Mouse (Mus musculus) cerebellum, adult 9-10 months (tissue): Measurements from ENCODE around the gene Slc16a8.

Experiments used
- DNase-seq: peaks from one replicate; pipeline ENCODE4 v3.0.0; 2022

Gene Slc16a8

DNA sequence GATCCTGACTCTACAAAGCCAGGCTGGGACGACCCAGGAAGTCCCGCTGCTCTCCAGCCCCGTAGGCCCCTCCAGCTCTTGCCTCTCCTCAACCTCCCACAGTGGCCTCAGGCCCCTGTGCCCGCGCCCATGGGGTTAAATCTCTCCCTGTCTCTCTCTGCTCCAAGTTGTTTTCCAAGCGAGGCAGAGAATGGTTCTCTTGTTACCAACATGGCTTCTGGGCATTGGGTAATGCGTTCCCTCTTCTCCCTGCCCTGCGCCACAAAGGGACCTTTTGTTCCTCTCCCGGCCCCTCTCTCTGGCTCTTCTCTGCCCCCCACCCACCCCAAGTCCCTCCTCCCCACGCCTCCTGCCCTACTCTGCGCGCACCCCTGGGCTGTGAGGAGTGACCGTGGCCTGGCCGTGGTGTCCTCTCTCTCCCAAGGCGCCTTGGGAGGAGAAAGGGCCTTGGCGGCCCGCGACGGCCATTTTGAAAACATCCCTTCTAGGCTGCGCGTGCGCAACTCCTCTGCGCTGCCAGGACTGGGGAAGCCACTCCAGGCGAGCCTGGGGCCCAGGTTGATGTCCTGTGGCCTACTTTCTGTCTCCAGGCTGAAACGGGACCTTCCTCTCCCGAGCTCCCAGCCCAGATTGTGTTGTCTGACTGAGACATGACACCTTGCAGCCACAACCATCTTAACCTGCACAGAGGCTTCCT lies 41.7 kb downstream of the Slc16a8 start:
- no peak for DNase-seq

DNA sequence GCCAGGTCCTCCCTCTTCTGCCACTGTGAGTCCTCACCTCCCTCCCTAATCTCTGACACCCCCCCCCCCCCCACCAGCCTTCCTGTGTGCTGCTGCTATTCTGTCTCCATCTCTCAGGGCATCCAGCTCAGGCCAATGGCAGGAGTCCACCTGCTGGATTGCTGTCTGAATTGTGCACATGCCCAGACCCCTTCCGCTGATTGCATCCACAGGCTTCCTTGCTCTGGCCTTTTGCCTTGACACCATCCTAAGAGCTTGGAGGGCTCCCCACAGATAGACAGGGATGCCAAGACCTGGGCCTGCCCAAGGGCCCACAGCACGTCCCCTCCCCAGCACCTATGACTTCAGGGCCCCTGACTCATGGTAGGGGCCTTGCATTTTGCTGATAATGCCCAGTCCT lies 44.2 kb downstream of the Slc16a8 start:
- no peak for DNase-seq

DNA sequence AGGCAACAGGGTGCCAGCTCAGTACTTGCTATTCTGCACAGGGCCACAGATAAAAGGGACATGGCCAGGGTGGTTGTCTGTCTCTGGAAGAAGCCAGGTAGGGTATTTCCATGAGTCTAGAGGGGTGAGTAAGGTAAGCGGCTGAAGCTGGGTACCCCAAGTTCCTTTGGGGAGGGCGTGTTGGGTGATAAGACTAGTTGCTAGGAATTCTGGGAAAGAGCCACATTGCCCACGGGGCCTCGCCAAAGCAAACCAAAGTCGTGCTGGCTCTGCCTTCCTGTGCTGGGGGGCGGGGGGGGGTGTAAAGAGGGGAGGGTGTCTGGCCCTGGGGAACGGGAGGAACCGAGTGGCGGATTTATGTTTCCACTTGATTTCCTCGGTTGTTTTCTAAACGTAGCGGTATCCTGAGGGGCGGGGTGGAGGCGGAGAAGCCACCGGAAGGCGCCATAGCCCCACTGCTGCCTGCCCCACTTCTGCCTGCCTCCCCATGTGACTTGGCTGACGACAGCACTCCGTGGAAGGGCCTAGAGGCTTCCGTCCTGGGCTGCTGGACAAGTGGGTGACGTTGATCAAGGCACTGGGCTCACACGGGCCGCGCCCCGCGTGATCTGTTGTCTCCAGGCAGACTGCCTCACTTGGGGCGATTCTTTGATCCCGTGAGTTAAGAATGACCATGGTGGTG lies 45.7 kb downstream of the Slc16a8 start:
- no peak for DNase-seq

DNA sequence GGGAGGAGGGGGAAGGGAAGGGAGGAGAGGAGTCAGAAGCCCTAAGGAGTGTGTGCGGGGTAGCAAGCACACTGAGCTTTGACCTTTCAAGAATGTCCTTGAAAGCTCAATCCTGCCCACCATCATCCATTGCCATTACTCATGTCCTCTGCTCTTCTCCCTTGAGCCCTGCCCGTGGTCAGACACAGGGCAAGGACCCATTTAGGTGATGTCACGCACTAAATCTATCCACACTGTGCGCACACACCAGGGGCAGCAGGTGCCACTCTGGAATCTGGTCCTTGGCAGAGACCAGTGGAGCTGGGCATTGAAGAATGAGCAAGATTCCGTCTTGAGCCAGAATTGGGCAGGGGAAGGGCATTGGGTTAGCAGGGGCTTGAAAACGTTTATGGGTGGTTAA lies 46.4 kb downstream of the Slc16a8 start:
- no peak for DNase-seq

DNA sequence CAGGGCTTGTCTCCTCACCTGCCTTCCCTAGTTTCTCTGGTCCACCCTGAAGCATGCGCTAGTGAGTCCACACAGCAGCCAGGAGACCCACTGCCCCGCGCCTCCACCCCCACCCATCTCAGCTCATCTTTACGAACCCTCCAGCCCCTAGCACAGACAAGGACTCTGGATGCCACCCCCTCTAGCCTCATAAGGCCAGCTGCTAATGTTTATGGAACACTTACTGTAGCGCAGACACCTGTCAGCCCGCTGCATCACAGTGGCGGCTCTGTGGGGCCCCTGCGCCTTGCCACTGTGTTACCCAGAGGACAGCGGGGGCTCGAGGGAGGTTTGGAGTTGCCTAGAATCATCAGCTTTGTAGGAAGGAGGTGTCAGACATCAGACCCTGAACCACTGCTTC lies 52.0 kb downstream of the Slc16a8 start:
- no peak for DNase-seq

DNA sequence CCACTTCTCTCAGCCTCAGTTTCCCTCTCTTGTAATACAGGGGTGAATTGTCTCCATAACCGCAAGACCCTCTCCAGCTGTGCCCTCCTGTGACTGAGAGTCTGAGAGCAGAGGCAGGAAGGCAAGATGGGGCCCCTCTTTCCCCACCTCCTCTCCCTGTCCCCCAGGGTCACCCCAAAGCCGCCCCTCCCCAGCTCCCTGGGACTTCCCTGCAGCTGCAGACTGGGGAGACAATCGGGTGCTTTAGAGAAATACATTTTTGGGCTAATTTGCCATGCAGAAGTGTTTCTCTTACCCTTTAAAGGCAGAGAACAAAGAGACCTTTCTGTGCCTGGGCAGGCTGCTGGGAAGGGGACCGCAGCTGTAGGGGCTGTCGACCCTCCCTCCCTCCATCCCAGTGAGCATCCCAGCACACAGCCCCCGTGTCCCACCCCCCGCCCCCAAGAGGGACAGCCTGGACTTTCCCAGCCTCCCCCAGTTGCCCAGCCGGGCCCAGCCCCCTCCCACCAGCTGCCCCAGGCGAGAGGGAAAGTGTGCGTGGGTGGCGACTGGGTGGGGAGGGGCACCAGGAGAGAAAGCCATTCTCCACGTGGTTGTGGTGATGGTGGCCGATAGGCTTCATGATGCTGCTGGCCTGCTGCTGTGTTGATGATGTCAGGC lies 52.9 kb downstream of the Slc16a8 start:
- no peak for DNase-seq
